Mouse (Mus musculus): ENCODE measurements around the gene Slc19a2. TPM values are rescaled to one million over a fixed set of nuclear protein-coding genes. Genes with fewer than 3 reads are reported as not detected.

Slc19a2 gene
- 7.5 and 8.0 TPM in 2 replicates for polyA plus RNA-seq (2015; fragmentation: Nextera tagmentation; extraction: Ambion mirVana)

- Histone ChIP-seq H3K4me2 (ENCODE audit: low read length) (peak within 1 kb of the TSS; percentile 65), H3K4me1 (replicated peaks; ENCODE audit: control insufficient read depth, insufficient read depth, low read length) (peaks cover 19% of the 10 kb centered on the region), H3K36me3 (ENCODE audit: control insufficient read depth, insufficient read depth) (no peaks in the 10 kb centered on the region), H3K9me3 (ENCODE audit: control insufficient read depth, low read length) (no peaks in the 10 kb centered on the region), H3K27ac (ENCODE audit: low read length) (peak within 1 kb of the TSS; percentile 9; the same call in 1 of the 2 replicates), H3K4me3 (replicated peaks; ENCODE audit: low read length) (peak within 1 kb of the TSS; percentile 59), H3K9ac (replicated peaks; ENCODE audit: low read depth, low read length) (peak within 1 kb of the TSS; percentile 59), H3K27me3 (replicated peaks; ENCODE audit: control insufficient read depth, insufficient read depth, low read length) (no peaks in the 10 kb centered on the region)
- peak; percentile 94 for ATAC-seq
- WGBS, result under 1% methylated on average over 64 of the region's 79 CpGs
Measured at GRCm38 (mm10) chr1:164248465-164249331, at the start of gene Slc19a2. Gene Slc19a2 (plus strand): TSS chr1:164249046.

DNA sequence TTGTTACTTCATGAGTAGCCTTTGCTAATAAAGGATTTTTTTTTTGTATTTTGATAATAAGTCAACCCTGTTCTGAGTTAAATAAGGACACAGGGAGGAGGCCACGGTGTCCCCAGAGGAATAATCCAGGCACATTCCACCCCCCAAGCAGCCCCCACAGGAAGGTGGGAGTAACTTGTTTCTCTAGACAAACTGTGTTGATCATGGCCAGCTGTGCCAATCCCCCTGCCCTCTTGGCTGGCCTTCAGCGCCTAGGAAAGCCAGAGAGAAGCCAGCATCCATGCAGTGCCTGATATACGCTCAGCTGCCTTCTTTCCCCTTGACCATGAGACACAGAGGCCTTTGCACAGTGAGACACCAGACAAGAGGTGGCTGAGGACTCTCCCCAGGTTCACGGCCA, 49.3 kb upstream of the Slc19a2 start:
- H3K27me3 ChIP-seq (replicated peaks; ENCODE audit: control insufficient read depth, insufficient read depth, low read length), result no peaks in the 10 kb centered on the region
- no peak overlapping the region for H3K9ac ChIP-seq (replicated peaks; ENCODE audit: low read depth, low read length)
- no peaks in the 10 kb centered on the region for H3K9me3 ChIP-seq (ENCODE audit: control insufficient read depth, low read length)
- H3K4me2 ChIP-seq (ENCODE audit: low read length), result no peak overlapping the region
- no peaks in the 10 kb centered on the region for H3K36me3 ChIP-seq (ENCODE audit: control insufficient read depth, insufficient read depth)
- no peaks in the 10 kb centered on the region for H3K4me1 ChIP-seq (replicated peaks; ENCODE audit: control insufficient read depth, insufficient read depth, low read length)
- no peak overlapping the region for H3K4me3 ChIP-seq (replicated peaks; ENCODE audit: low read length)
- H3K27ac ChIP-seq (ENCODE audit: low read length), result no peak overlapping the region
- 91% methylated on average over 4 of the region's 4 CpGs for WGBS
- no peak for ATAC-seq

GRCm38 (mm10) chr1:164208437-164208836, 40.4 kb upstream of the Slc19a2 start:
- no peaks in the 10 kb centered on the region for H3K9me3 ChIP-seq (ENCODE audit: control insufficient read depth, low read length)
- H3K36me3 ChIP-seq (ENCODE audit: control insufficient read depth, insufficient read depth), result no peaks in the 10 kb centered on the region
- no peaks in the 10 kb centered on the region for H3K4me1 ChIP-seq (replicated peaks; ENCODE audit: control insufficient read depth, insufficient read depth, low read length)
- H3K9ac ChIP-seq (replicated peaks; ENCODE audit: low read depth, low read length), result no peak overlapping the region
- H3K4me3 ChIP-seq (replicated peaks; ENCODE audit: low read length), result no peak overlapping the region
- no peak overlapping the region for H3K27ac ChIP-seq (ENCODE audit: low read length)
- H3K27me3 ChIP-seq (replicated peaks; ENCODE audit: control insufficient read depth, insufficient read depth, low read length), result no peaks in the 10 kb centered on the region
- 84% methylated on average over 2 of the region's 2 CpGs for WGBS
- ATAC-seq, result no peak
- H3K4me2 ChIP-seq (ENCODE audit: low read length), result no peak overlapping the region

DNA sequence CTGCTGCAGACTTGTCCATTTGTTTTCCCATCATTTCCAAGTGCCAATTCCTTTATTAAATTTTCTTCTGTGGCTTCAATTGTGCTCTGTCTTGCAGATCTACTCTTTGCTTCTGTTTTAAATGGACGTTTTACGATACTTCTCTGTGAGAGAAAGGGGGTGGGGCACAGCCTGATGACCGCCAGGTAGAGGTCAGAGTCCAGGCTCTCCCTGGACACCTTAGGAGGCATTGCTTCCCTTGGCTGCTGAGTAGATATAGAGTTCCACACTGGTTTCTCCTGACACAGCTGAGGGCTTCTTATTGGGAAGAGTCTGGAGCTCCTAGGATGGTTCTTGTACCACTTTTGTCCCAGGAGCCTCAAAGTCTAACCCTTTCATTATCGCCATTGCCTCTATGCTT, 37.9 kb upstream of the Slc19a2 start:
- no peak for ATAC-seq
- Histone ChIP-seq H3K4me3 (replicated peaks; ENCODE audit: low read length) (no peak overlapping the region), H3K27ac (ENCODE audit: low read length) (no peak overlapping the region), H3K4me1 (replicated peaks; ENCODE audit: control insufficient read depth, insufficient read depth, low read length) (0 out of 2 replicates have a peak, but pooled peaks cover 3% of the 10 kb centered on the region), H3K9ac (replicated peaks; ENCODE audit: low read depth, low read length) (no peak overlapping the region), H3K4me2 (ENCODE audit: low read length) (no peak overlapping the region), H3K36me3 (ENCODE audit: control insufficient read depth, insufficient read depth) (no peaks in the 10 kb centered on the region), H3K27me3 (replicated peaks; ENCODE audit: control insufficient read depth, insufficient read depth, low read length) (no peaks in the 10 kb centered on the region), H3K9me3 (ENCODE audit: control insufficient read depth, low read length) (no peaks in the 10 kb centered on the region)
- WGBS, result 88% methylated on average over 4 of the region's 4 CpGs

- 83% methylated on average over 8 of the region's 8 CpGs for WGBS
- no peaks in the 10 kb centered on the region for H3K36me3 ChIP-seq (ENCODE audit: control insufficient read depth, insufficient read depth)
- ATAC-seq, result no peak
Measured at GRCm38 (mm10) chr1:164212686-164213085, 36.2 kb upstream of the Slc19a2 start.

DNA sequence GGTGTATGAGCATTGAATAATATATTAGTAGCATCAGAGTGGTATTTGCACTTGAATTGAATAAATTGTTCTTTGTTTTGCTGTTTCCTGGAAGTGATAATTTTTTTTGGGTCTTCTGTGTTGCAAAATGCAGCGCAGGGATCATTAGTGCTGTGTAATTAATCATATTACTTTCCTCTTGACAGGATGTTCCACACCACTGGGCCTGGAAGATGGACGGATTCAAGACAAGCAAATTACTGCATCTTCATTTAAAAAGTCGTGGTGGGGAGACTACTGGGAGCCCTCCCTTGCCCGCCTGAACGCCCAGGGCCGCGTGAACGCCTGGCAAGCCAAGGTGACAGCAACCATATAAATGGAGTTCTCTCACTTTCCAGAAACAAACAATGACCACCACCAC, 34.7 kb upstream of the Slc19a2 start:
- Histone ChIP-seq H3K9me3 (ENCODE audit: control insufficient read depth, low read length) (no peaks in the 10 kb centered on the region), H3K9ac (replicated peaks; ENCODE audit: low read depth, low read length) (no peak overlapping the region), H3K27me3 (replicated peaks; ENCODE audit: control insufficient read depth, insufficient read depth, low read length) (no peaks in the 10 kb centered on the region), H3K36me3 (ENCODE audit: control insufficient read depth, insufficient read depth) (no peaks in the 10 kb centered on the region), H3K4me2 (ENCODE audit: low read length) (no peak overlapping the region), H3K4me3 (replicated peaks; ENCODE audit: low read length) (no peak overlapping the region), H3K4me1 (replicated peaks; ENCODE audit: control insufficient read depth, insufficient read depth, low read length) (peaks cover 7% of the 10 kb centered on the region; the same call in 1 of the 2 replicates), H3K27ac (ENCODE audit: low read length) (no peak overlapping the region)
- no peak for ATAC-seq
- WGBS, result 51% methylated on average over 8 of the region's 8 CpGs

More at GRCm38 (mm10) chr1:164212686-164213085, 36.2 kb upstream of the Slc19a2 start:
- Histone ChIP-seq H3K9ac (replicated peaks; ENCODE audit: low read depth, low read length) (no peak overlapping the region), H3K4me1 (replicated peaks; ENCODE audit: control insufficient read depth, insufficient read depth, low read length) (peaks cover 3% of the 10 kb centered on the region; the same call in 1 of the 2 replicates), H3K27ac (ENCODE audit: low read length) (no peak overlapping the region), H3K9me3 (ENCODE audit: control insufficient read depth, low read length) (no peaks in the 10 kb centered on the region), H3K4me3 (replicated peaks; ENCODE audit: low read length) (no peak overlapping the region), H3K27me3 (replicated peaks; ENCODE audit: control insufficient read depth, insufficient read depth, low read length) (no peaks in the 10 kb centered on the region), H3K4me2 (ENCODE audit: low read length) (no peak overlapping the region)

GRCm38 (mm10) chr1:164215097-164215496, 33.7 kb upstream of the Slc19a2 start:
- no peak overlapping the region for H3K4me2 ChIP-seq (ENCODE audit: low read length)
- no peak overlapping the region for H3K9ac ChIP-seq (replicated peaks; ENCODE audit: low read depth, low read length)
- WGBS, result 90% methylated on average over 3 of the region's 3 CpGs
- H3K27me3 ChIP-seq (replicated peaks; ENCODE audit: control insufficient read depth, insufficient read depth, low read length), result no peaks in the 10 kb centered on the region
- ATAC-seq, result no peak
- no peak overlapping the region for H3K27ac ChIP-seq (ENCODE audit: low read length)
- no peaks in the 10 kb centered on the region for H3K36me3 ChIP-seq (ENCODE audit: control insufficient read depth, insufficient read depth)
- H3K4me1 ChIP-seq (replicated peaks; ENCODE audit: control insufficient read depth, insufficient read depth, low read length), result peaks cover 7% of the 10 kb centered on the region; the same call in 1 of the 2 replicates
- no peak overlapping the region for H3K4me3 ChIP-seq (replicated peaks; ENCODE audit: low read length)
- no peaks in the 10 kb centered on the region for H3K9me3 ChIP-seq (ENCODE audit: control insufficient read depth, low read length)

GRCm38 (mm10) chr1:164215540-164215939, 33.3 kb upstream of the Slc19a2 start:
- ATAC-seq, result no peak

GRCm38 (mm10) chr1:164217791-164218685, 30.8 kb upstream of the Slc19a2 start:
- Histone ChIP-seq H3K9ac (replicated peaks; ENCODE audit: low read depth, low read length) (no peak overlapping the region), H3K4me3 (replicated peaks; ENCODE audit: low read length) (no peak overlapping the region), H3K4me2 (ENCODE audit: low read length) (no peak overlapping the region), H3K36me3 (ENCODE audit: control insufficient read depth, insufficient read depth) (no peaks in the 10 kb centered on the region), H3K4me1 (replicated peaks; ENCODE audit: control insufficient read depth, insufficient read depth, low read length) (peaks cover 7% of the 10 kb centered on the region; the same call in 1 of the 2 replicates), H3K27me3 (replicated peaks; ENCODE audit: control insufficient read depth, insufficient read depth, low read length) (0 out of 2 replicates have a peak, but pooled peaks cover under 1% of the 10 kb centered on the region), H3K9me3 (ENCODE audit: control insufficient read depth, low read length) (no peaks in the 10 kb centered on the region), H3K27ac (ENCODE audit: low read length) (no peak overlapping the region)
- 0 out of 2 replicates have a peak, but pooled peaks have one; percentile 8 for ATAC-seq
- 26% methylated on average over 15 of the region's 15 CpGs for WGBS

More at GRCm38 (mm10) chr1:164215540-164215939, 33.3 kb upstream of the Slc19a2 start:
- H3K4me3 ChIP-seq (replicated peaks; ENCODE audit: low read length), result no peak overlapping the region
- H3K9ac ChIP-seq (replicated peaks; ENCODE audit: low read depth, low read length), result no peak overlapping the region
- peaks cover 7% of the 10 kb centered on the region; the same call in 1 of the 2 replicates for H3K4me1 ChIP-seq (replicated peaks; ENCODE audit: control insufficient read depth, insufficient read depth, low read length)
- no peak overlapping the region for H3K4me2 ChIP-seq (ENCODE audit: low read length)
- H3K36me3 ChIP-seq (ENCODE audit: control insufficient read depth, insufficient read depth), result no peaks in the 10 kb centered on the region
- WGBS, result 63% methylated on average over 6 of the region's 6 CpGs
- no peaks in the 10 kb centered on the region for H3K27me3 ChIP-seq (replicated peaks; ENCODE audit: control insufficient read depth, insufficient read depth, low read length)
- H3K9me3 ChIP-seq (ENCODE audit: control insufficient read depth, low read length), result no peaks in the 10 kb centered on the region
- no peak overlapping the region for H3K27ac ChIP-seq (ENCODE audit: low read length)
